Mouse (Mus musculus): ENCODE measurements around the gene Lhx5. TPM values are rescaled to one million over a fixed set of nuclear protein-coding genes. Genes with fewer than 3 reads are reported as not detected.

The Lhx5 gene
- polyA plus RNA-seq, 2 experiments = 0.05 TPM; not detected in 1

DNA sequence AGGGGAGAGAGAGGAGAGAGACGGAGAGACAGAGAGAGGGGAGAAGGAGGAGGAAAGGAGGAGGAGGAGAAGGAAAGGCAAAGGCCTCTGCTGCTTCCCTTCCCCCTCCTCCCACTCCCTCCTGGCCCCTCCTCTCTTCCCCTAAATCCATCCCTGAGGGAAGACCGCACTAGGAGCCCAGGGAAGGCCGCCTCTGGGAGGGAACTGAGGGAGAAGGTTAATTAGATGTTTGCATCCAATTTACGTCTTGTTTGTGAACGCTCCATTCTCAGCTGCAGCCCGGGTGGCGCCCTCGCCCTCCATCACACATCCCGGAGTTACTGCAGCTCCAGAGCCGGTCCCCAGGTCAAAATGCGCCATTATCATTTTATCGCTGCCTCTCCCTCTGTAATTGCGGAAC, 33.5 kb upstream of the Lhx5 start:
- 1% methylated on average over 11 of the region's 13 CpGs for WGBS

DNA sequence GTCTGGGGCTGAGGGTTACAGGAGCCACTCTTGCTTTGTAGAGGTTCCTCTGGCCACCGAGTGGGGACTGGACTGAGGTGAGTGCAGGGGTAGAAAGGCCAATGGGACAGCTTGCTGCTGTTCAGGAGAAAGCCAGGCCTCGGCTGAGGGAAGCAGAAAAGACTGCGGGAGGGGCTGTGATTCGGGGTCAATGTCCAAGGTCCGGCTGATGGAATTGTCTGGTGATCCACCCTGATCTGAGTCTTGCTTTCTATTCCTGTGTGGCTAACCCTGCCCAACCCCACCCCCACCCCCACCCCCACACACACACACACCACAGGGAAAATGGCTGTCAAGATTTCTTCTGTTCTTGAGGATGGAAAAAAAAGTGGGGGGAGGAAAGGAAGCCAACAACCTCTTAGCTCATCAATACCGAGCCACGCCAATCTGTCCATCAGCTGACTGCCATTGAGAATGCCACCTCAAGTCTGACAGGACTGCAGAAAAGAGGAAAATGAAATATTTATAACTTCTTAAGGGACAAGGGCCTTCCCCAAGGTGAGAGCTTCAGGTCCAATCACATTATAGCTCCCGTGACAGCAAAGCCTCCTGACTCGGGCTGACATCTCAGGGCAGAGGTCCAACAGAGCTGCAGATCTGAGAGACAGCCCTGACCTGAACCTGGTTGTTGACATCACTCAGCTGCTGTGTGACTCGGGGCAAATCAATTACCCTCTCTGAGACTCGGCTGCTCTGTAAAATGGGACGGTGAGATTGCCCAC, 26.5 kb upstream of the Lhx5 start:
- H3K27ac ChIP-seq (replicated peaks; ENCODE audit: low read depth, low read length) = no peak overlapping the region
- DNase-seq (ENCODE audit: low spot score) (no peak), ATAC-seq (ENCODE audit: low FRiP score, low read depth) (no peak)
- WGBS = 78% methylated on average over 12 of the region's 12 CpGs
- no peak overlapping the region for H3K4me3 ChIP-seq (replicated peaks; ENCODE audit: low read length)
- no peaks in the 10 kb centered on the region for H3K9me3 ChIP-seq (ENCODE audit: control insufficient read depth, low read length)
- no peak overlapping the region for H3K9ac ChIP-seq (ENCODE audit: low read depth, low read length, severe bottlenecking)
- H3K36me3 ChIP-seq (ENCODE audit: control insufficient read depth, insufficient read depth, low read length) = no peaks in the 10 kb centered on the region
- no peaks in the 10 kb centered on the region for H3K4me1 ChIP-seq (ENCODE audit: control insufficient read depth, insufficient read depth, low read length)
- peaks cover 19% of the 10 kb centered on the region for H3K27me3 ChIP-seq (ENCODE audit: control insufficient read depth, insufficient read depth, low read length)
- TF ChIP-seq POLR2A (IDR thresholded peaks at IDR 0.05; ENCODE audit: borderline replicate concordance, extremely low read depth, insufficient read depth, insufficient read length) = no peak
- no peak overlapping the region for H3K4me2 ChIP-seq (replicated peaks; ENCODE audit: low read depth, low read length, severe bottlenecking)

More for the DNA sequence above, 33.5 kb upstream of the Lhx5 start:
- Histone ChIP-seq H3K4me3 (replicated peaks; ENCODE audit: low read length) (no peak overlapping the region), H3K36me3 (ENCODE audit: control insufficient read depth, insufficient read depth, low read length) (no peaks in the 10 kb centered on the region), H3K27me3 (ENCODE audit: control insufficient read depth, insufficient read depth, low read length) (peaks cover 17% of the 10 kb centered on the region), H3K4me1 (ENCODE audit: control insufficient read depth, insufficient read depth, low read length) (no peaks in the 10 kb centered on the region), H3K9ac (ENCODE audit: low read depth, low read length, severe bottlenecking) (no peak overlapping the region), H3K9me3 (ENCODE audit: control insufficient read depth, low read length) (no peaks in the 10 kb centered on the region), H3K4me2 (replicated peaks; ENCODE audit: low read depth, low read length, severe bottlenecking) (no peak overlapping the region), H3K27ac (replicated peaks; ENCODE audit: low read depth, low read length) (no peak overlapping the region)
- ATAC-seq (ENCODE audit: low FRiP score, low read depth) (no peak), DNase-seq (ENCODE audit: low spot score) (no peak)
- TF ChIP-seq POLR2A (IDR thresholded peaks at IDR 0.05; ENCODE audit: borderline replicate concordance, extremely low read depth, insufficient read depth, insufficient read length) = no peak

- Histone ChIP-seq H3K4me1 (ENCODE audit: control insufficient read depth, insufficient read depth, low read length) (no peaks in the 10 kb centered on the region), H3K27ac (replicated peaks; ENCODE audit: low read depth, low read length) (no peak overlapping the region), H3K9ac (ENCODE audit: low read depth, low read length, severe bottlenecking) (no peak overlapping the region), H3K4me3 (replicated peaks; ENCODE audit: low read length) (no peak overlapping the region), H3K9me3 (ENCODE audit: control insufficient read depth, low read length) (peaks cover 3% of the 10 kb centered on the region; the same call in 1 of the 2 replicates), H3K27me3 (ENCODE audit: control insufficient read depth, insufficient read depth, low read length) (peaks cover 30% of the 10 kb centered on the region), H3K36me3 (ENCODE audit: control insufficient read depth, insufficient read depth, low read length) (no peaks in the 10 kb centered on the region), H3K4me2 (replicated peaks; ENCODE audit: low read depth, low read length, severe bottlenecking) (no peak overlapping the region)
- ATAC-seq (ENCODE audit: low FRiP score, low read depth) (no peak), DNase-seq (ENCODE audit: low spot score) (no peak)
- no peak for TF ChIP-seq POLR2A (IDR thresholded peaks at IDR 0.05; ENCODE audit: borderline replicate concordance, extremely low read depth, insufficient read depth, insufficient read length)
- 69% methylated on average over 14 of the region's 14 CpGs for WGBS
Measured at GRCm38 (mm10) chr5:120408933-120409332, 22.6 kb upstream of the Lhx5 start.

DNA sequence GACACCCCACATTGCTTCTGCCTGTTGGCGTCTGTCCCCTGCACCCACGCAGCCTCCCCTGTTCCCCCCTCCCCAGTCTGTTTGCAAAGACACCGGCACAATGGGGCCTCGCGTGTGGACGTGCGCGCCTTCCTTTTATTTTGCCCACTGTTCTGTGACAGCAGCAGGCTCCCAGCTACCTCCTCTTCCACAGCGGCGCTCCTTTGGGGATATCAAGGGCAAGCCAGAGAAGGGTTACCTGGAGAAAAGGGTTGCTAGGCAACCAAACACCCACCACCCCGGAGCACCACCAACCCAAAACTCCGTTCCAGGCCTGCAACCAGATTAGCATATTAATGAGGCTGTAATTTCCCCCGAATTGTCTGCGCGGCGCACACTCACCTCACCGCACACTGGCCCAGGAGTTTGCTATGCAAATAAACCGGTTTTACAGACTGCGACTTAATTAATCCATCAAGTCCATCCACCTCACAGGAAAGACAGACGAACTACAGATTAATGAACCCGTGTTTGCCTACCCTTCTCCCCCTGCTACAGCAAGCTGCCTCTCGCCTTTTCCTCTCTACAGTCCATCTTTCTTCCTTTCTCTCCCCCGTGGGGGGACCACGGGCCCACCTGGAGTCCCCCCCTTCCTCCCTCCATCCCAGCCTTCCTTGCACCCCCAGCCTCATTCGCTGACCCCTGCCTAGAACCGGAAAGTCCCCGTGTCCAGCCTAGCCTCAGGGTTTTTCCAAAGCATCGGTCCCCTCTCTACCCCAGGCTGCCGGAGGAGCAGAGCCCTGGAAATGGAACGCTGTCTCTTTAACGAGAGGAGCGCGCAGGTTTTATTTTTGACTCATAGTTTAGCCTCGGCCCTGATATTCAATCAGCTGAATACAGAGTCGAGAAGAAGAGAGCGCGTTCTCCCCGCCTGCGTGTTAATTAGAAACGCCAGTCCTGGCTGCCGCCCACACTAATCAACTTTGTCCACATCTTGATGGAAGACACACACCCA, 21.8 kb upstream of the Lhx5 start:
- ATAC-seq (ENCODE audit: low FRiP score, low read depth) = no peak
- H3K9me3 ChIP-seq (ENCODE audit: control insufficient read depth, low read length) = peaks cover 3% of the 10 kb centered on the region; the same call in 1 of the 2 replicates
- TF ChIP-seq POLR2A (IDR thresholded peaks at IDR 0.05; ENCODE audit: borderline replicate concordance, extremely low read depth, insufficient read depth, insufficient read length) = no peak
- H3K27me3 ChIP-seq (ENCODE audit: control insufficient read depth, insufficient read depth, low read length) = peaks cover 30% of the 10 kb centered on the region
- no peaks in the 10 kb centered on the region for H3K36me3 ChIP-seq (ENCODE audit: control insufficient read depth, insufficient read depth, low read length)
- 0 out of 2 replicates have a peak overlapping the region, but pooled peaks have one; percentile 13 for H3K4me2 ChIP-seq (replicated peaks; ENCODE audit: low read depth, low read length, severe bottlenecking)
- 2% methylated on average over 41 of the region's 41 CpGs for WGBS
- H3K9ac ChIP-seq (ENCODE audit: low read depth, low read length, severe bottlenecking) = 0 out of 2 replicates have a peak overlapping the region, but pooled peaks have one; percentile 12
- DNase-seq (ENCODE audit: low spot score) = no peak
- no peaks in the 10 kb centered on the region for H3K4me1 ChIP-seq (ENCODE audit: control insufficient read depth, insufficient read depth, low read length)
- no peak overlapping the region for H3K27ac ChIP-seq (replicated peaks; ENCODE audit: low read depth, low read length)
- no peak overlapping the region for H3K4me3 ChIP-seq (replicated peaks; ENCODE audit: low read length)

DNA sequence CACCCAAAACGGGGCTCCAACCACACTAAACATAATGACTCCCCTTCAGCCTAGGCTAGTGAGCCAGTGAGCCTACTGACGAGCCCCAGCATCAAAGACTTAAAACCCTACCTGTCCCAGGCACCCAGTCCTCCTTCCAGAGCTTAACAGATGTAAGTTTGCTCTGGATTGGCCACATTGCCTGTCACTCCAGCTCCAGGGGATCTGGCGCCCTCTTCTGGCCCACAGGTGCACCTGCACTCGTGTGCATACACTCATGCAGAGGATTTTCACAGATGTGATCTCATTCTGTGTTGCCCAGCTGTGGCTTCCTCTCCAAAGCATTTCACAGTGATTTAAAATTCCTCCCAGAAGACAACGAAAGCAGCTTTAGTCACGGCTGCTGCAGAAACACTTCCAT, 18.1 kb upstream of the Lhx5 start:
- H3K4me2 ChIP-seq (replicated peaks; ENCODE audit: low read depth, low read length, severe bottlenecking) = no peak overlapping the region
- no peak for TF ChIP-seq POLR2A (IDR thresholded peaks at IDR 0.05; ENCODE audit: borderline replicate concordance, extremely low read depth, insufficient read depth, insufficient read length)
- peaks cover 3% of the 10 kb centered on the region; the same call in 1 of the 2 replicates for H3K9me3 ChIP-seq (ENCODE audit: control insufficient read depth, low read length)
- 77% methylated on average over 6 of the region's 6 CpGs for WGBS
- H3K27ac ChIP-seq (replicated peaks; ENCODE audit: low read depth, low read length) = no peak overlapping the region
- no peak for DNase-seq (ENCODE audit: low spot score)
- peaks cover 27% of the 10 kb centered on the region for H3K27me3 ChIP-seq (ENCODE audit: control insufficient read depth, insufficient read depth, low read length)
- H3K4me1 ChIP-seq (ENCODE audit: control insufficient read depth, insufficient read depth, low read length) = no peaks in the 10 kb centered on the region
- no peaks in the 10 kb centered on the region for H3K36me3 ChIP-seq (ENCODE audit: control insufficient read depth, insufficient read depth, low read length)
- no peak overlapping the region for H3K4me3 ChIP-seq (replicated peaks; ENCODE audit: low read length)
- no peak overlapping the region for H3K9ac ChIP-seq (ENCODE audit: low read depth, low read length, severe bottlenecking)
- ATAC-seq (ENCODE audit: low FRiP score, low read depth) = no peak
